In the genomic region with DNA sequence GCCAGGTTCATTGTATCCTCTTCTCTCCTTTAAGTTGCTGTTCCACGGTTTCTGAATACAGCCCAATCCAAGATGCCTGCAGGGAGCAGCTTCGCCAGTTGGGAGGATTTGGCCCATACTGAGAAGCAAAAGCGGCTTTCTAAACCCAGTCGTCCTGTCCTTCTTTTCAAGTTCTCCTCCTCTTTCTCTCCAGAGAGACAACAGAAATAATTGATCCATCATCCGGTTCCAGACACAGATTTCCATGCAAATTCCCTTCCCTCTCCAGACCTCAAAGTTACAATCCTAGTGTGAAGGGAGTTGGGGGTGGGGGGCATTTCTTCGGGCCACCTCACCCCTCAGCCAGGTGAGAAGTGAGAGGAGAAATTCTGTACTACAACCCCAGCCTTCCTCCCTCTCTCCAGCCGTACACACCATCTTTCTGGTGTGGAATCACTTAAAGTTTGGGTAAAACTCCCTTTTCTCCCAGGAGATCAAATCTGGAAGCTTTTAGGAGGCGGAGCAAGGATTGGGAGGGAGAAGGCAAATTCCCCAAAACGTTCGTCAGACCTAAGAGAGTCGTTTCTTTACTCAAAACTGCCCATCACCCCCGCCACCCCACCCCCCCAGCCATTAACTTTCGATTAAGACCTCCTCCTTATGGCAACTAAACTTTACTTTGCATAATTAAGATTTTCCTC, we compare ENCODE assay signal across 8 mouse cellular contexts. TPM values are rescaled to one million over a fixed set of nuclear protein-coding genes. Genes with fewer than 3 reads are reported as not detected.
DNase-seq lines count a peak whose midpoint lies in the region; ATAC-seq and TF ChIP-seq lines count a peak whose summit lies in the region.

No protein-coding gene starts in this region.

- intact Hi-C loops in gastrocnemius, adult 2 months (cut with DNase I): loop anchor here (5.0 kb wide), 1 partner anchor 34 kb away; no protein-coding TSS in a partner anchor

- 7% methylated on average over 13 of the region's 13 CpGs for WGBS in heart, embryonic 15.5 days
- 4% methylated on average over 13 of the region's 13 CpGs for WGBS in lung, embryonic 16.5 days

- peak; percentile 28 for DNase-seq in gastrocnemius, adult 2 months
- no peak for DNase-seq in gastrocnemius, postnatal 10 days
- peak; percentile 87 for DNase-seq in embryo, embryonic 10.5 days (ENCODE audit: low spot score)
- no peak for DNase-seq in B cell, adult 2 months
- no peak for DNase-seq in c-Kit-positive CD71-positive TER-119-positive erythroid progenitor cells, embryonic 14.5 days (ENCODE audit: low spot score)
- no peak for DNase-seq in layer of hippocampus, adult 9-10 months (ENCODE audit: low spot score)

- H3K36me3 ChIP-seq in heart, embryonic 15.5 days: no peaks in the 10 kb centered on the region
- no peaks in the 10 kb centered on the region for H3K36me3 ChIP-seq in lung, embryonic 16.5 days (ENCODE audit: control insufficient read depth, insufficient read depth, low read length)

- peak overlapping the region; percentile 91 for H3K27ac ChIP-seq in gastrocnemius, adult 2 months
- peak overlapping the region; percentile 98 for H3K27ac ChIP-seq in heart, embryonic 15.5 days
- H3K27ac ChIP-seq in lung, embryonic 16.5 days (ENCODE audit: low read length): peak overlapping the region; percentile 99

- H3K4me3 ChIP-seq in gastrocnemius, adult 2 months: peak overlapping the region; percentile 93
- peak overlapping the region; percentile 88 for H3K4me3 ChIP-seq in heart, embryonic 15.5 days
- H3K4me3 ChIP-seq in lung, embryonic 16.5 days (ENCODE audit: low read length): peak overlapping the region; percentile 87

- H3K4me2 ChIP-seq in heart, embryonic 15.5 days: peak overlapping the region; percentile 91
- peak overlapping the region; percentile 60 for H3K4me2 ChIP-seq in lung, embryonic 16.5 days (ENCODE audit: low read depth, low read length)

- TF ChIP-seq CTCF in gastrocnemius, adult 2 months (IDR thresholded peaks at IDR 0.05): no peak

- peak overlapping the region; percentile 68 for H3K9ac ChIP-seq in heart, embryonic 15.5 days
- peak overlapping the region; percentile 78 for H3K9ac ChIP-seq in lung, embryonic 16.5 days (ENCODE audit: low read length)

- no peaks in the 10 kb centered on the region for H3K9me3 ChIP-seq in heart, embryonic 15.5 days (replicated peaks)
- no peaks in the 10 kb centered on the region for H3K9me3 ChIP-seq in lung, embryonic 16.5 days (ENCODE audit: control insufficient read depth, low read length)

- 0 out of 2 replicates have a peak, but pooled peaks cover 5% of the 10 kb centered on the region for H3K27me3 ChIP-seq in heart, embryonic 15.5 days
- peaks cover 3% of the 10 kb centered on the region; the same call in 1 of the 2 replicates for H3K27me3 ChIP-seq in lung, embryonic 16.5 days (ENCODE audit: control insufficient read depth, insufficient read depth, low read depth, low read length)

- peaks cover 15% of the 10 kb centered on the region for H3K4me1 ChIP-seq in heart, embryonic 15.5 days (replicated peaks)
- peaks cover 7% of the 10 kb centered on the region; the same call in 1 of the 2 replicates for H3K4me1 ChIP-seq in lung, embryonic 16.5 days (replicated peaks; ENCODE audit: control insufficient read depth, insufficient read depth, low read length)

- ATAC-seq in heart, embryonic 15.5 days (replicated peaks; ENCODE audit: insufficient number of reproducible peaks, insufficient read depth, low FRiP score, low read depth): no peak
- peak; percentile 13; the same call in 1 of the 2 replicates for ATAC-seq in lung, embryonic 16.5 days (ENCODE audit: low read depth)

RNA-seq across cellular contexts. Expression of a gene that starts 1.2 kb away (rescaled TPM):
- total RNA-seq in gastrocnemius, adult 2 months (2021): 1 to 10 TPM; 1.2 to 2.1 TPM
- total RNA-seq in gastrocnemius, postnatal 10 days (2021): 10 to 100 TPM in 1 of 2 experiments, 1 to 10 TPM in 1; 8.0 to 12.5 TPM
- polyA plus RNA-seq in heart, embryonic 15.5 days (2015; fragmentation: Nextera tagmentation; extraction: Ambion mirVana): 15.1 and 20.4 TPM in 2 replicates
- 25.9 and 27.8 TPM in 2 replicates for polyA plus RNA-seq in lung, embryonic 16.5 days (2015; fragmentation: Nextera tagmentation; extraction: Ambion mirVana)

RNA-seq across cellular contexts. Expression of a gene that starts 23.7 kb away (rescaled TPM):
- not detected for total RNA-seq in gastrocnemius, adult 2 months (2021)
- total RNA-seq in gastrocnemius, postnatal 10 days (2021): 1 to 10 TPM in 1 of 2 experiments, under 1 TPM in 1; 0.50 to 1.0 TPM
- polyA plus RNA-seq in heart, embryonic 15.5 days (2015; fragmentation: Nextera tagmentation; extraction: Ambion mirVana): 9.7 and 13.7 TPM in 2 replicates
- polyA plus RNA-seq in lung, embryonic 16.5 days (2015; fragmentation: Nextera tagmentation; extraction: Ambion mirVana): 18.4 and 23.2 TPM in 2 replicates

RNA-seq across cellular contexts. Expression of a gene that starts 46.8 kb away (rescaled TPM):
- 10 to 100 TPM; 23.7 to 26.8 TPM for total RNA-seq in gastrocnemius, adult 2 months (2021)
- 10 to 100 TPM; 28.9 to 33.9 TPM for total RNA-seq in gastrocnemius, postnatal 10 days (2021)
- polyA plus RNA-seq in heart, embryonic 15.5 days (2015; fragmentation: Nextera tagmentation; extraction: Ambion mirVana): 34.4 and 38.4 TPM in 2 replicates
- polyA plus RNA-seq in lung, embryonic 16.5 days (2015; fragmentation: Nextera tagmentation; extraction: Ambion mirVana): 47.1 and 48.6 TPM in 2 replicates

Comparison
In these comparisons a context has a peak if more than half of its experiments do, and no peak if none do; other contexts are left out.
1. DNase-seq: peak in gastrocnemius, adult 2 months (single experiment) and embryo, embryonic 10.5 days (single experiment); none in gastrocnemius, postnatal 10 days (single experiment), B cell, adult 2 months (0 of 2), c-Kit-positive CD71-positive TER-119-positive erythroid progenitor cells, embryonic 14.5 days (single experiment) and layer of hippocampus, adult 9-10 months (single experiment).
2. Peak in every context shown above with its lines, with median percentiles within 50 percentile points of each other: H3K27ac ChIP-seq and H3K4me3 ChIP-seq.